Mouse (Mus musculus) adrenal gland, adult 8-10 months (tissue): Measurements from ENCODE around the gene Rps12-ps3. TPM values are rescaled to one million over a fixed set of nuclear protein-coding genes. Genes with fewer than 3 reads are reported as not detected.

Experiments
- DNase-seq: peaks from one replicate; pipeline ENCODE4 v3.0.0; 2022
- total RNA-seq, 4 experiments: library from RNA; stranded (reverse); gene quantifications; 2 replicates each; pipeline ENCODE4 v1.2.4; 2022

Gene Rps12-ps3
- 100 to 1,000 TPM; 398 to 666 (median 560) TPM for total RNA-seq

DNA sequence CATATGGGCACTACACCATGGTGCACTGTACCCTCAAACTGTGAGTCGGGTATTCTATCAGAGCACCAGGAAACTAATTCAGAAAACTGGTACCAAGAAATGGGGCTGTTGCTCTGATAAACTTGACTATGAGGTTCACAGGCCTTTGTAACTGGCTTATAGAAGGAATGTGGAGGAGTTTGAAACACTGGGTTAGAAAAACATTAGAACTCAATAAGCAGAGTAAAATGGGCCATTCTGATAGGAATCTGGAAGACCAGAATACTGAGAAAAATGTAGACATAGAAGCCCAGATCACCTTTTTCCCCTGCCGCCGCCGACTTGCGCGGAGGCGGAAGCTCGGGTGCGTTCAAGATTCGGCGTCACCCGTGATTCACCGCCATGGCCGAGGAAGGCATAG is at the start of gene Rps12-ps3:
Rps12-ps3 (plus strand) TSS at position 301 of the 400 bp plus-strand sequence.
- no peak for DNase-seq

DNA sequence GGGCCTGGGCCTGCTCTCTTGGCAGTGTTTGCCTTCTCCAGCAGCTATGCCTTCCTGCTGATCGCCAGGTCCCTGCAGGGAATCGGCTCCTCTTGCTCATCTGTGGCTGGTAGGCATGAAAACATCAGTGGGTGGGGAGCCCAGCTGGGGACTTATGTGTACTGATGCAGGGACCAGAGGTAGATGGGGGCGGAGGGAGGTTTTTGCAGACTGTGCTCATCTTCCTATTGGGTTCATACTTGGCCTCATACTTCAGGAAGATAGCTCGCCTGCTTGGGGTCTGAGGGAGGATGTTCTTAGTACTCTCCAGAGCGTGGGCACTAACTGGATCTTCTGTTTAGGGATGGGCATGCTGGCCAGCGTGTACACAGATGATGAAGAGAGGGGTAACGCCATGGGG is 48.9 kb upstream of the Rps12-ps3 start:
- no peak for DNase-seq

DNA sequence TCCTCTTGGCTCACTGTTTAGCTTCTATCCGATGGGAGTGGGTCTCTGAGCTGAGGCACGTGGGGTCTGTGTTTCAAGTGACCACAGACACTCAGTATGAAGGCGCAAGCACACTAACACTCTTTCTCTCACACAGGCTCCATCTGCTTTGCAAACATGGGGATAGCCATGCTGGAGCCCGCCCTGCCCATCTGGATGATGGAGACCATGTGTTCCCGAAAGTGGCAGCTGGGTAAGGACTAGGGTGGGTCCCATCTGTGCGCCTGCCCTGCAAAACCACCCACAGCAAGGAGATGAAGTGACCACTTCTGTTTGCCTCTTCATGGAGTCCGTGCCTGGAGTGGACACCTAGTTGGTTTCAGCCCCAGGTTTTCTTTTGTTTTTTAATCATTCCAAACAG is 45.7 kb upstream of the Rps12-ps3 start:
- DNase-seq: no peak

DNA sequence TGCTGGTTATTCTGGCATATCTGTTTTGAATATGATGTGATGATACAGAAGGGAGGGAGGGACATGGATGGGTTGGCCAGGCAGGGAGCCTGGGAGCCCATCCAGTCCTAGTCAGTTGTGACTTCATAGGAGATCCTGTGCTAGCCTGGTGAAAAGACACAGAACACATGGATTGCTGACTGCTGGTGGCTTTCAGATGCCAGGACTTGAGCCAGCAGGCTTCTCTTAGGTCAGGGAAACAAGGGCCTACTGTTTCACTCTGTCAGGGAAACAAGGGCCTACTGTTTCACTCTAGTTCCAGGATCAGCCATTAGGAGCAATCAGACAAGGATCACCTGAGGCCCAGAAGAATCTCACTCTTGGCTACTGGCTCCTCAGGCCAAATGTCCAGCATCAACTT is 41.2 kb upstream of the Rps12-ps3 start:
- DNase-seq: no peak

DNA sequence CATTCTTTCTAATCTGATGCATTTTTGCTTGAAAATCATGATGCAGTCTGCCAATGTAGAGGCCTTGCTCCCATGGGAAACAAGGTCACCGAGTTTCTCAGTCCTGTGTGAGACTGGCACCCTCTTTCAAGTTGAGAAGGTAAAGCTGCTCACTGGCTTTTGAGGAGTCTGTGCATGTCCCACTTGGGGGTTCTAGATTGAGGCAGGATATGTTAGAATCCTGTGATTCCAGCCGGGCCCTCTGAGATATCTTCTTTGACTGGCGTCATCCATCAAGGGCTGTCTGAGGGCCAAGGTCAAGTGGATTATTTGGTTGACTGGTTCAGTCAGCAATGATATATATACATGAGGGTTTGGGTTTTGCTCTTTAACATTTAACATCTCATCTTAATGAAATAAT is 40.1 kb upstream of the Rps12-ps3 start:
- no peak for DNase-seq

DNA sequence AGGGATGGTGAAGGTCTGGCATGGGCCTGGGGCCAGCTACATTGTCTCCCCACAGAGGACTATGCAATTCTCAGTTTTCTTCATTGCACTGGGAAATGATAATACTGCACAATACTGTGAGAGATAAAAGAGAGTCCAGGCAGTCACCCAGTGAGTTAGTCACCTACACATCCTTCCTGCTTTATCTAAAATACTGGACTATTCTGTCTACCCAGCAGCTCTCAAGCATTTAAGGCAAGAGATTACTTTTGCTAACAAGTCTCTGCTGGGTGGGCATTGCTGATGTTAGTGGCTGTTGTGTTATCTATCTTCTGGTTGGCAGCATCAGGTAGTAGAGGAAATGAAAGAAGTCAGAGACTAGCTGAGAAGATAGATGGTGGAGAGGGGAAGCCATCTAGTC is 33.0 kb upstream of the Rps12-ps3 start:
- DNase-seq: no peak

DNA sequence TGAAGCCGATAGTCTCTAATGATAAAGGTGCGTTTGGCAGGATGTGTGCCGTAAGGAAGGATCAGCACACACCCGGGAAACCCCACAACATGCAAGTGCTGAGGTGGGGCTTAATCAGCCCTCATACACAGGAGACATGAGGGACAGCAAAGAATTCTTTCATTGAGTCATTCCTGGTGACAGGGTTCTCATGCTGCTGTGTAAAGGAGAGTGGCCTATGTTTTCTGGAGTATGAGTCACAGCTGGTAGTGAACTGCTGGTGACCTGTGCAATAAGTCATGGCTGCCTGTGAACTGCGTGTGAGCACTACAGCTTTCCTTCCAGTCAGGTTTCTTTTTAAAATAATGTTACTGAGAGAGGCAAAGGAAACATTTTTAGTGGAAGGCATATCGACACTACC is 32.3 kb upstream of the Rps12-ps3 start:
- no peak for DNase-seq

DNA sequence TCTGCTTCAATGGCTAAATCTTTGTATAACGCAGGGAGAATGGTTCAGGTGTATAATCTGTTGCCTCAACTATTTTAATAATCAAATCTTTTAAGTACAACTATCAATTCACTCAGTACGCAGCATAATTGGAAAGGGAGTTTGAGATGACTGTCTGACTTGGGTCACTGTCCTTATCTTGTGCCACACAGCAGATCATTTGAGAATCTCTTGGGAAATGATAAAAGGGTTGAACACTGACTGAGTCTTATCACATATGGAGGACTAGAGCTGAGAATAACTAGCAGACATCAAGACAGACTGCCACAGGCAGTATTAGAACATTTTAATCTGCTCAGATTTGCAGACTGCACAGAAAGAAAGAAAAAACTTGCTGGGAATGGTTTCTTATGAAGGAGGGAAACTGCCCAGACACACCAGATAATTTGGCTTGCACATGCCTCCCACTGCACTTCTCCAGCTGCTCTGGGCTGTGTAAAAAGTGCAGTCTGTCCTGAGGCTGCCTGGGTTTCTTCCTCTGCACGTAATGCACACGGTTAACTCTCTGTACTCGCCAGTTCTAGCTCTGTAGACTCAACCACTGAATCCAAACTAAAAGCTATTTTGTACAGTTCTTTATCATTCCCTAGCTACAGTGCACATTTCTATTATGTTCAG is 29.8 kb upstream of the Rps12-ps3 start:
- no peak for DNase-seq

DNA sequence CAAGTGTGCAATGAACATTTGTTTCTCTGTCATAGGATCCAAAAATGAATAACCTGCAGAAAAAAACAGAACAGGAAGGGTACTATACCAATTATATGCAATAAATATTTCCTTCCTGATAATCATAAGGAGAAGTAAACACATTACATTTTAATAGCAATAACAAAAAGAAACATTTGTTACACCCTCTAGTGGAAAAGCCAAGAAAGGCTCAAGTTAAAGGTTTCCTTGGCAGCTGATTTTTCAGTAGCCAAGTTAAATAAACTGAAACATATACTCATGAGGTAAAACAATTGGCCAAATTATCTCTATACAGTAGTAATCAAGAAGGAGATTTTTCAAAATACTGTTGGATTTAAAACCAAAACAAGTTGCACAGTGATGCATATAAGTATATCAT is 6.8 kb upstream of the Rps12-ps3 start:
- no peak for DNase-seq

DNA sequence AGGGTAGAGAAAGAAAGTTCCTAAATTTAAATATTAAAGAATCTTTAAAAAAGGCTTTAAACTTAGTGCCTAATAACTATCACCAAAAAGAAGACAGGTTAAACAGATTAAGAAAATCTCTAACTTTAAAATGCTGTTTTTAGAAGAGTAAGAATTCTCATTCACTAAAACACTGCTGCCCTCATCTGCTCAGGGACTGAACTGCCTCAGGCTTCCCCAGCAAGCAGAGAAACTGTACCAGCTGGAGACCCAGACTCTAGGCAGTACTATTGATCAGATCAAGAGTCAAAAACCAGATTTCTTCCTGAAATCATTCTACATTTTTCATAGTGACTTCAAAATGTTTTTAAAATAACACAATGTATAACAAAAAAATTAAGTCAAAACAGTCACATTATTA is 5.5 kb upstream of the Rps12-ps3 start:
- DNase-seq: no peak

DNA sequence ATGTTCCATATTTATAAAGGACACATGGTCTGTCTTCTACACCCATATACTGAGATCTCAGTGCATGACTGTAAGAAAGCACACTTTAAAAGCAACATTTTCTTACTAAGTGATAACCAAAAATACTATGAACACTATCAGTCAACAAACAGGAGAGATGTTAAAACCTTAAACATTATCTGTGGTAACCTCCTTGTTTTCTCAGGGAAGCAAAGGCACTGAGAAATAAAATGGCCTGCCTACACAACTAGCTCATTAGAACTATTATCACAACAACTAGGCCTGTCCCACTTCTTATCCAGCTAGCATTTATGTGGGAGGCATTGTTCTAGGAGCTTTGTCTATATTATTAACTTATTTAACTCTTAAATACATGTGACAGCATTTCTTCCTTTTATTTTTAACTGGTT is 8.7 kb downstream of the Rps12-ps3 start:
- no peak for DNase-seq

DNA sequence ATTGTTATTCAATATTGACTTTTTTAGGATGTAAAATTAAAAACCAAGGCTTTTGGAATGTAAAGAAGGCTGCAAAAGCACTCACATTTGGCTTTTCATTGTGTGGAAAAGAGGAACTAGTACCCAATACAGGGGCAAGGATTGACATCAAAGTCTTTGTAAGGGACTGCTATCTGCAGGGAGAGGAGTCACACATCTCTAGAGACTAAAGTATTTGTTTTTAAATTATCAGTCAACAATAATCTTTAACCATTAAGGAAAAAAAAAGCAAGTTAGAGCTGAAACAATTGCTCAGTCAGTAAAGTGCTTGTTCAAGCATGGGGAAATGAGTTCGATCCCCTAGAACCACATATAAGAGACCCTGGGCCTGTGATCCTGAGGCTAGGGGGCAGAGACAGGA is 14.6 kb downstream of the Rps12-ps3 start:
- no peak for DNase-seq

DNA sequence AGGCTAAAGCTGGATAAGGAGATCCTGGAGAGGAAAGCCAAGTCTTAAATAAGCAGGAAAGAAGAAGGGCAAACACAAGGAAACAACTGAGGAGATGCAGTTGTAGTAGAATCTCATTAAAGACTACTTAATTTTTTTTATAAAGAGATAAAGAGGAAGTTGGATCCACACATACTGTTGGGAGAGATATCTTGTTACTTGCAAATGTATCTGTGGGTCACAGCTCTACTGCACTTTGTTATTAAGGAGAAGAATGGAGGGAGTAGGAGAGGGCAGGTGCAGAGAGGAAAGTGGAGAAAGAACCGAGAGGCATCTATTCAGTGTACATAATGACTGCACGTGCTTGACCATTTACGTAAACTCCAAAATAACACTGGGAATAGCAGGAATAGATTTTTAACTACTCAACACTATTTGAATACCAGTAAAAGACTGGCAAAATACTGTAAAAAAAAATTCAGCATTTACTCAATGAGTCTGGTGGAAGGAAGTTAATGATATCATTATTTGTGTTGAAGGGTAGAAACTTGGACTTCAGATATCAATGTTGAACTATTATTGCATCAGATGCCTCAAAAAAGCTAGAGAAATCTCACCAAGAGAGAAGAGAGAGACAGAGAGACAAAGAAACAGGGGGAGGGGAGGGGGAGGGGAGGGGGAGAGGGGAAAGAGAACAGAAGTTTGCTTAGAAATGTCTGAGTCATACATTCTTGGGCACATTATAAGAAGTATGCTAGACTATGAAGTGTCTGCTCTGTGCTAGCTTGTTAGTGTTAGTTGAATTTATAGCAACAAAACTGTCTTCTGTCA is 16.0 kb downstream of the Rps12-ps3 start:
- no peak for DNase-seq

DNA sequence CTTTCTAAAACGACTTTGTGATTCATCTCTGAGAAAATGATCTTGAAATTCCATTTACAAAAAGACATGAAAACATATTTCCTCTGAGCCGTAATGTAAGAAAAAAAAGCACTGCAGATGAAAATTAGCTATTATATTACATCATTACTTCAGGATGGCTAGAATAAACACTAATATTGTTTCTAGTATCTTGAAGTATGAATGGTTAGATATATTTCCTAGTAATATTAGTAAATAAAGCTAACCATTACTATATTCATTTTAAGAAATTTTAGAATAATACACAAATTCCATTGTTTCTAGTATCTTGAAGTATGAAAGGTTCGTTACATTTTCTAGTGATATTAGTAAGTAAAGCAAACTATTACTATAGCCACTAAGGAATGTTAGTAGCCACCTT is 17.8 kb downstream of the Rps12-ps3 start:
- no peak for DNase-seq

DNA sequence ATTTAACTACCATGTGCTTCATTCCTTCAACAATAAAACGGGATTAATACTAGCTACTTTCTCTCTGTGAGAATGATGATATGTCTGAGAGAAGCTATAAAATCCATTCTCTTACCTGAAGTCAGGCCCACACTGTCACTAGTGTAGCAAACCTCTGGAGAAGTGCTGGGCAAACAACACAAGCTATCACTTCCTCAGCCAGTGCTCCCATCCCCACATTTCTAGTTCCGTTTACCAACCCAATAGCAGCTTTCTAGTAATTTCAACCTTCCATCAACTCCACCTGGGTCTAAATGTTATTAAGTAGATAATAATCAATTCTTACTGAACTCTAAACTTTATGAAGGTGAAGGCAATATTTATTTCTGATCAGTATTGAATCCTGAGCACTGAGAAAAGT is 20.9 kb downstream of the Rps12-ps3 start:
- no peak for DNase-seq

DNA sequence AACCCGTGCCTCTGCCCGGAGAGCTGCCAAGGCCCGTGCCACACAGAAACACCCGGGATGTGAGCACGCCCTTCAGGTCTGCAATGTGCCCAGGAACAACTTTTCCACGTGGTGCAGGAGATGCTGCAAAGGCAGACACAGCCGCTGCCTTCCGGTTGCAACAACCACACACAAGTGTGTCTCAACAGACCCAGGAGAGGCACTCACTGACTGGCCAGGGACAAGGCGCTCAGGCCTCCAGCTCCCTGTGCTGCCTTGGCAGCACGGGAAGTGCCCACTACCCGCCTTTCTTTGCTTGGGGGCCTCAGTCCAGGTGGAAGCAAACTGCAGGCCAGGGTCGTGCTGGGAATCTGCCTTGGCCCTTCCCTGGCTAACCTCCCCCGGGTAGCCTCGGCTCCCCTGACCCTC is 22.2 kb downstream of the Rps12-ps3 start:
- peak; percentile 19 for DNase-seq

DNA sequence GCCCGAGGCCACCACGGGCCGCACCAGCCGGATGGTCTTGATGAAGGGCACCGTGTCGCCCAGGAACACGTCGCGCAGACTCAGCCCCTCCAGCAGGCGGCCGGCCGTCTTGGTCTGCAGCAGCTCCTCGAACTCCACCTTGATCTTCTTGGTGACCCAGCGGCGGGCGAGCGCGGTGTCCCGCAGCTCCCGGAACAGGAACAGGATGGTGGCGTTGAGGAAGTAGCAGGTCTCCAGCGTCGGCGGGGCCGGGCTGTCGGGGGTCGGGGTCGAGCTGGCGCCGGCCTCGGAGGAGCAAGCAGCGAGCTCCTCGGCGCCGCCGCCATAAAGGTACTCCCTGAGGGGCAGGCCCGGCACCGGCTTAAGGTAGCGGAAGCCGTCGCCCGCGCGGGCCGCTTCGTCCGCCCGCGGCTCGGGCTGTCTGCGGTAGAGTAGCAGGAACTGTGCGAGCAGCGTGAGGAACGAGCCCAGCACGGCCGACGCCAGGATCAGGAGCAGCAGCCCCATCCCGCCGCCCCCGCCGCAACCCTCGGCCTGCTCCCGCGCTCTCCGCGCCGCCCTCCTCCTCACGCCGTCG is 23.1 kb downstream of the Rps12-ps3 start:
- DNase-seq: peak; percentile 39

DNA sequence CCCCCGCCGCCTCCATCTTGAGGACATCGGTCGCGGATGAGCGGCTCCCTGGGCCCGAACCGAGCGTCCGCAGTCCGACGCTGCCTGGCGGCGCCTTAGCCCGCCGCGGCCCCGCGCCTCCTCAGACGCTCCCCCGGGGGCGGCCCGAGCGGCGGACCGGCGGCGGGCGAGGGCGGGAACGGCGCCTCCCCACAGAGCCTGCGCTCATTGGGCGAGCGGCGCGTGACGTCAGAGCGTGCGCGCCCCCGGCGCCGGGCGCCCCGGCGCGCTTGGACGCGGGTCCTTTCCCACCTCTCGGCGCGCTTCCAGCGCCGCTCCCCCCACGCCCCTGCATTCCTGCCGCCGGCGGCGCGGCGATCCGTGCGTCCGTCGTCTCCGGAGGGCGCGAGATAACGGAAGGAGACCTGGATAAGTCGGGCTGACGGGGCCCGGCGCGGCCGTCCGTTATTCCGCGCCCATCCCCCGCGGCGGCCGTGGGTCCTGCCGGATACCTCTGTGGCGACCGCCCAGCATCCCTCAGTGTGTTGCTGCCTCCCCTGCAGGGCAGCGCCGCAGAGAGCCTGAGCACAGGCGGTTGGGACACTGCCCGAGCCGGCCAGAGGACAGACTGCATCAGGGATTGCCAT is 23.7 kb downstream of the Rps12-ps3 start, which contains the start of gene Pdzd8:
Pdzd8 (minus strand) TSS at position 123 of the 626 bp plus-strand sequence.
- peak; percentile 79 for DNase-seq

DNA sequence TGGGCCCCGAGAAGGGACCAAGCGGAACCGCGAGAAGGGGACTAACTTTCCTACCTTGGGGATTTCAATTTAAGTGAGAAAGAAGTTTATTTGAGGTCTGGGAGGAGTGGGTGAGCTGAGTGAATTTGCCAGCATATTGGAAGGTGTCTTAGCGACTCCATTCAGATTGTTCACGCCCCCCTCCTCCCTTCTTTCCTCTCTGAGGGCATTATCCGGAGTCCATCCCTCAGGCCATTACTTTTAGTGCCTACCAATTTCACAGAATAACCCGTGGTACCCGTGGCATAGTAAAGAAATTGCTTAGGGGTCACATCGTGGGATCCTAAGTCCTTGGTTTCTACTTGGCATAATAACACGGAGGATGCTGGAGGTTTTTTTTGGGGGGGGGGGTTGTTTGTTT is 24.2 kb downstream of the Rps12-ps3 start:
- DNase-seq: no peak

DNA sequence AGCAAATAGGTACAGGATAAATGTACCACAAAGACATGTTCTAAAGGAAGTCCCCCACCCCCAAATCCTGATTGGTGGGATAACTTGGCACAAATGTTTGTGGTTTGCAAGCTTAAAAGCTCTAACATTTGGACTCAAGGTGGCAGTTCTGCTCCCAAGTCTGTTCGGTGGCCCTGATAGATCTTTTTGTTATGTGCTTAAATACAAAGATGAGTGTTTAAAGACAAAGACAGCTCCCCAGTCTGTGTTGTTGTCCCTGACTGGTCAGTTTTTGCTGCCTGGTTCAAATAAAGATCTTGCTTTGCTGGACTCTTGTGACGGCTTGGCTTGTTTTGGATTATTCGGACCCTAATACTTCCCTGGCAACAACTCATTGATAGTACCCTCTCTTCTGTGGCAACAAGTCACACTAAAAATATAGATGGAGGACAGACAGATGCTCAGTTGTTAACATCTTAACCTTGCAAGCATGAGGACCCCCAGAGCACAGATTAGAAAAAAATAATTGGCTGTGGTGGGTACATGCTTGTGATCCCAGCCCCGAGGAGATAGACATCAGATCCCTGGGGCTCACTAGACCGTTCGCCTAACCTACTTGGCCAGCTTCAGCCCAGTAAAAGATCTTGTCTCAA is 27.4 kb downstream of the Rps12-ps3 start:
- DNase-seq: no peak

DNA sequence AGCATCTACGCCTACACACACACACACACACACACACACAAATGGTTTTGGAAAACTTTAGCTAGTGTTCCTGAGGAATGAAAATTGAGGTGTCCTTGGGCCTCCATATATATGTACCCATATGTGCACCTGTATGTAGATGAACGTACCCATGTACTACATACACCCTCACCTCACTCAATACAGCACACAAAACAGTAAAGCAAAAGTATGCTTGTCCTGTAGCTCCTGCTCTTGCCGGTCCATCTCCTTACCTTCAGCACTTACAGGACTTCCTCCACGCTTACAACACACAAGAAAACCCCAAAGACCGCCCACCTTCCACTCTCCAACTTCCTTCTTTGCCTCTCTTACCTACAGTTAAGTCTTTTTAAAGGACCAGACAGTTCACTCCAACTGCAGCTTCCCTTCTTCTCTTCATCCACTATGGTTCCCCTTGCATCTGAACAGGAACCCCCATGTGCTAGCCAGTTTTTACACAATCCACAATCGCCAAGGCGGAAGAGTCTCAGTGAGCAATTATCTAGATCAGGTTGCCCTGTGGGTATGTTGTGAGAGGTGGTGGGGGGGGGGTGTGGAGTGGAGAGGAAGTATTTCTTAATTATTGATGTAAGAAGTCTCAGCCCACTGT is 28.3 kb downstream of the Rps12-ps3 start:
- no peak for DNase-seq
